In the genomic region with DNA sequence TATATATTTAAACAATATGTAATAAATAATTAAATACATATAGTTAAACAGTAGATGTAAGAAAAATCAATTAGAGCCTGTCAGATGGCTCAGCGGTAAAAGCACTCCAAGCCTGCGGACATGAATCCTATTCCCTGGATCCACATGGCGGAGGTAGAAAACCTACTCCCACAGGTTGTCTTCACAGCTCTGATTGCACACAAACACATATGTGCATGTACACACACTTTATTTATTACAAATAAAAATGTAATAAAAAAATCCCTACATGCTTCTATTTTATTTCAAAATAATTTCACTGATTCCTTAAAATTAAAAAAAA, we compare ENCODE assay signal across 9 mouse cellular contexts. TPM values are rescaled to one million over a fixed set of nuclear protein-coding genes. Genes with fewer than 3 reads are reported as not detected.
DNase-seq lines count a peak whose midpoint lies in the region; ATAC-seq and TF ChIP-seq lines count a peak whose summit lies in the region.
"Had no signal": no experiment of that assay in that cellular context is flagged by ENCODE, and none has a peak within 500 bp of the region (broad histone marks: within the 10 kb centered on the region; RNA-seq: fewer than 3 reads in every experiment).

No protein-coding gene starts in this region.

- DNase-seq in intestine, embryonic 14.5 days (ENCODE audit: low spot score), result no peak
- no peak for DNase-seq in embryonic facial prominence, embryonic 11.5 days (ENCODE audit: low spot score)
- DNase-seq in forebrain, postnatal 0 days, result no peak
- DNase-seq in kidney, postnatal 10 days, result no peak
- no peak for DNase-seq in cerebellum, adult 11 months
- DNase-seq: adrenal gland, adult 8-10 months had no signal

- H3K27ac ChIP-seq in intestine, embryonic 14.5 days (ENCODE audit: low read depth), result no peak overlapping the region
- H3K27ac ChIP-seq in intestine, embryonic 15.5 days, result no peak overlapping the region
- H3K27ac ChIP-seq in embryonic facial prominence, embryonic 11.5 days (replicated peaks; ENCODE audit: low read depth, low read length), result no peak overlapping the region
- H3K27ac ChIP-seq in forebrain, postnatal 0 days (ENCODE audit: low read depth, low read length), result peak overlapping the region; percentile 76; the same call in 1 of the 2 replicates
- H3K27ac ChIP-seq in midbrain, embryonic 12.5 days (replicated peaks), result no peak overlapping the region
- H3K27ac ChIP-seq in liver, embryonic 12.5 days, result no peak overlapping the region

- 44% methylated on average over 3 of the region's 3 CpGs for WGBS in intestine, embryonic 14.5 days
- 30% methylated on average over 3 of the region's 3 CpGs for WGBS in intestine, embryonic 15.5 days
- 26% methylated on average over 3 of the region's 3 CpGs for WGBS in embryonic facial prominence, embryonic 11.5 days
- 31% methylated on average over 3 of the region's 3 CpGs for WGBS in forebrain, postnatal 0 days
- WGBS in midbrain, embryonic 12.5 days, result 36% methylated on average over 3 of the region's 3 CpGs
- 66% methylated on average over 3 of the region's 3 CpGs for WGBS in liver, embryonic 12.5 days (ENCODE audit: insufficient replicate concordance)

- no peaks in the 10 kb centered on the region for H3K4me1 ChIP-seq in intestine, embryonic 14.5 days (replicated peaks; ENCODE audit: control insufficient read depth, insufficient read depth, low read length)
- no peaks in the 10 kb centered on the region for H3K4me1 ChIP-seq in intestine, embryonic 15.5 days (replicated peaks)
- no peaks in the 10 kb centered on the region for H3K4me1 ChIP-seq in embryonic facial prominence, embryonic 11.5 days (ENCODE audit: control insufficient read depth, insufficient read depth, low read length)
- H3K4me1 ChIP-seq in forebrain, postnatal 0 days (ENCODE audit: insufficient read depth), result no peaks in the 10 kb centered on the region
- H3K4me1 ChIP-seq in midbrain, embryonic 12.5 days, result no peaks in the 10 kb centered on the region
- H3K4me1 ChIP-seq in liver, embryonic 12.5 days, result no peaks in the 10 kb centered on the region

- peak overlapping the region; percentile 48 for H3K4me3 ChIP-seq in intestine, embryonic 14.5 days (ENCODE audit: low read depth, low read length)
- H3K4me3 ChIP-seq in intestine, embryonic 15.5 days (replicated peaks), result no peak overlapping the region
- peak overlapping the region; percentile 48 for H3K4me3 ChIP-seq in embryonic facial prominence, embryonic 11.5 days (ENCODE audit: low read depth, low read length)
- peak overlapping the region; percentile 54 for H3K4me3 ChIP-seq in forebrain, postnatal 0 days (ENCODE audit: low read depth, low read length)
- H3K4me3 ChIP-seq in midbrain, embryonic 12.5 days, result peak overlapping the region; percentile 56
- H3K4me3 ChIP-seq in liver, embryonic 12.5 days, result no peak overlapping the region

- no peak overlapping the region for H3K9ac ChIP-seq in intestine, embryonic 14.5 days (ENCODE audit: low read length)
- no peak overlapping the region for H3K9ac ChIP-seq in intestine, embryonic 15.5 days
- H3K9ac ChIP-seq in embryonic facial prominence, embryonic 11.5 days (replicated peaks; ENCODE audit: low read length), result no peak overlapping the region
- peak overlapping the region; percentile 61 for H3K9ac ChIP-seq in forebrain, postnatal 0 days
- H3K9ac ChIP-seq in midbrain, embryonic 12.5 days (replicated peaks), result no peak overlapping the region
- H3K9ac ChIP-seq in liver, embryonic 12.5 days, result no peak overlapping the region

- TF ChIP-seq CTCF in forebrain, postnatal 0 days (IDR thresholded peaks at IDR 0.05; ENCODE audit: low read depth), result no peak

- H3K4me2 ChIP-seq in intestine, embryonic 14.5 days (ENCODE audit: low read length), result peak overlapping the region; percentile 48
- H3K4me2 ChIP-seq in intestine, embryonic 15.5 days (replicated peaks), result no peak overlapping the region
- no peak overlapping the region for H3K4me2 ChIP-seq in embryonic facial prominence, embryonic 11.5 days (ENCODE audit: low read depth, low read length)
- peak overlapping the region; percentile 41 for H3K4me2 ChIP-seq in forebrain, postnatal 0 days (ENCODE audit: low read depth)
- H3K4me2 ChIP-seq in midbrain, embryonic 12.5 days (replicated peaks), result peak overlapping the region; percentile 50
- H3K4me2 ChIP-seq in liver, embryonic 12.5 days, result no peak overlapping the region

- no peaks in the 10 kb centered on the region; the same call in 1 of the 2 replicates for H3K27me3 ChIP-seq in intestine, embryonic 14.5 days (replicated peaks; ENCODE audit: control insufficient read depth, insufficient read depth, low read length)
- H3K27me3 ChIP-seq in intestine, embryonic 15.5 days (replicated peaks), result no peaks in the 10 kb centered on the region
- no peaks in the 10 kb centered on the region for H3K27me3 ChIP-seq in embryonic facial prominence, embryonic 11.5 days (ENCODE audit: control insufficient read depth, insufficient read depth, low read length)
- no peaks in the 10 kb centered on the region for H3K27me3 ChIP-seq in forebrain, postnatal 0 days (ENCODE audit: insufficient read depth, low read length)
- no peaks in the 10 kb centered on the region for H3K27me3 ChIP-seq in midbrain, embryonic 12.5 days
- H3K27me3 ChIP-seq in liver, embryonic 12.5 days (replicated peaks), result peaks cover 46% of the 10 kb centered on the region

- no peaks in the 10 kb centered on the region; the same call in 1 of the 2 replicates for H3K36me3 ChIP-seq in intestine, embryonic 14.5 days (ENCODE audit: control insufficient read depth, insufficient read depth, low read length)
- H3K36me3 ChIP-seq in intestine, embryonic 15.5 days, result no peaks in the 10 kb centered on the region
- no peaks in the 10 kb centered on the region for H3K36me3 ChIP-seq in embryonic facial prominence, embryonic 11.5 days (replicated peaks; ENCODE audit: control insufficient read depth, insufficient read depth, low read depth, low read length)
- 0 out of 2 replicates have a peak, but pooled peaks cover 5% of the 10 kb centered on the region for H3K36me3 ChIP-seq in forebrain, postnatal 0 days (ENCODE audit: insufficient read depth)
- H3K36me3 ChIP-seq in midbrain, embryonic 12.5 days, result peaks cover 23% of the 10 kb centered on the region
- H3K36me3 ChIP-seq in liver, embryonic 12.5 days, result no peaks in the 10 kb centered on the region

- no peaks in the 10 kb centered on the region for H3K9me3 ChIP-seq in intestine, embryonic 14.5 days (ENCODE audit: control insufficient read depth, low read length)
- no peaks in the 10 kb centered on the region for H3K9me3 ChIP-seq in intestine, embryonic 15.5 days
- H3K9me3 ChIP-seq in embryonic facial prominence, embryonic 11.5 days (replicated peaks; ENCODE audit: control insufficient read depth, low read length), result no peaks in the 10 kb centered on the region
- no peaks in the 10 kb centered on the region for H3K9me3 ChIP-seq in forebrain, postnatal 0 days (ENCODE audit: low read length)
- H3K9me3 ChIP-seq in midbrain, embryonic 12.5 days, result no peaks in the 10 kb centered on the region
- H3K9me3 ChIP-seq in liver, embryonic 12.5 days (replicated peaks), result no peaks in the 10 kb centered on the region

- no peak for ATAC-seq in intestine, embryonic 14.5 days (replicated peaks; ENCODE audit: low FRiP score, low TSS enrichment, low read depth)
- no peak for ATAC-seq in intestine, embryonic 15.5 days
- 0 out of 2 replicates have a peak, but pooled peaks have one; percentile 37 for ATAC-seq in embryonic facial prominence, embryonic 11.5 days (replicated peaks; ENCODE audit: insufficient number of reproducible peaks, low FRiP score, low TSS enrichment, low read depth)
- ATAC-seq in forebrain, postnatal 0 days, result no peak
- no peak; the same call in 1 of the 2 replicates for ATAC-seq in midbrain, embryonic 12.5 days (ENCODE audit: low FRiP score, low read depth)
- ATAC-seq in liver, embryonic 12.5 days, result no peak

RNA-seq across cellular contexts. Expression of gene Tro, which starts 0.4 kb away (rescaled TPM):
- polyA plus RNA-seq in intestine, embryonic 14.5 days (2014; fragmentation: Nextera tagmentation; extraction: Ambion mirVana), result 25.8 and 26.1 TPM in 2 replicates
- polyA plus RNA-seq in intestine, embryonic 15.5 days (2015; fragmentation: Nextera tagmentation; extraction: Ambion mirVana), result 12.5 and 14.2 TPM in 2 replicates
- polyA plus RNA-seq in embryonic facial prominence, embryonic 11.5 days (2014; fragmentation: Nextera tagmentation; extraction: Ambion mirVana), result 44.9 and 45.9 TPM in 2 replicates
- total RNA-seq in forebrain, postnatal 0 days (2014; rRNA removed), result 127 and 186 TPM in 2 replicates
- polyA plus RNA-seq in forebrain, postnatal 0 days (2015; fragmentation: Nextera tagmentation; extraction: Ambion mirVana), result 51.8 and 61.8 TPM in 2 replicates
- polyA plus RNA-seq in midbrain, embryonic 12.5 days (2016; fragmentation: Nextera tagmentation; extraction: Ambion mirVana), result 54.3 and 66.7 TPM in 2 replicates
- polyA plus RNA-seq in liver, embryonic 12.5 days (2016; fragmentation: Nextera tagmentation; extraction: Ambion mirVana), result 4.1 and 4.4 TPM in 2 replicates

Comparison
In these comparisons a context has a peak if more than half of its experiments do, and no peak if none do; other contexts are left out.
1. H3K4me2 ChIP-seq: peak in intestine, embryonic 14.5 days (single experiment), forebrain, postnatal 0 days (single experiment) and midbrain, embryonic 12.5 days (single experiment); none in intestine, embryonic 15.5 days (single experiment), embryonic facial prominence, embryonic 11.5 days (single experiment) and liver, embryonic 12.5 days (single experiment).
2. H3K4me3 ChIP-seq: peak in intestine, embryonic 14.5 days (single experiment), embryonic facial prominence, embryonic 11.5 days (single experiment), forebrain, postnatal 0 days (single experiment) and midbrain, embryonic 12.5 days (single experiment); none in intestine, embryonic 15.5 days (single experiment) and liver, embryonic 12.5 days (single experiment).